Mouse (Mus musculus): ENCODE measurements around the gene Olfr365.

Olfr365 gene

GRCm38 (mm10) chr2:37187898-37188297, at the start of gene Olfr365:
Gene Olfr365 (plus strand): TSS chr2:37188198.
- in situ Hi-C loops (cut with MboI) = no loop called here

- in situ Hi-C loops (cut with MboI) = no loop called here
Measured at GRCm38 (mm10) chr2:37139022-37139421, 49.0 kb upstream of the Olfr365 start, which contains the start of gene Olfr364-ps1. Gene Olfr364-ps1 (plus strand): TSS chr2:37139322.

- in situ Hi-C loops (cut with MboI) = no loop called here
Measured at GRCm38 (mm10) chr2:37211274-37211673, 23.3 kb downstream of the Olfr365 start, which contains the start of gene Olfr366. Gene Olfr366 (plus strand): TSS chr2:37211574.
